Mouse (Mus musculus) midbrain, embryonic 14.5 days (tissue): Measurements from ENCODE around the gene Gm49336. TPM values are rescaled to one million over a fixed set of nuclear protein-coding genes. Genes with fewer than 3 reads are reported as not detected.

Experiments
- ATAC-seq: fragments of 200-750 bp; cut with Nextera tagmentation; 2 replicates; pipeline ENCODE4 v1.8.0; 2017; ENCODE audit warnings: moderate number of reproducible peaks, moderate library complexity; ENCODE audit not compliant: low FRiP score, low TSS enrichment
- DNase-seq: peaks from one replicate; pipeline ENCODE4 v3.0.0-alpha.2; 2015
- H3K27ac ChIP-seq: fragments of 300-500 bp; sonication (generic); replicated peaks from 2 replicates; pipeline ENCODE4 v1.5.1; 2014; ENCODE audit warnings: mild to moderate bottlenecking, low read depth, low read length, moderate library complexity
- H3K27me3 ChIP-seq: fragments of 300-500 bp; sonication (generic); 2 replicates; pipeline ENCODE4 v1.6.1; 2014; ENCODE audit warnings: low read length, control low read depth, mixed read lengths; ENCODE audit not compliant: control insufficient read depth, insufficient read depth
- H3K36me3 ChIP-seq: fragments of 300-500 bp; sonication (generic); 2 replicates; pipeline ENCODE4 v1.6.1; 2014; ENCODE audit warnings: low read length, control low read depth; ENCODE audit not compliant: control insufficient read depth, insufficient read depth
- H3K4me1 ChIP-seq: fragments of 300-500 bp; sonication (generic); 2 replicates; pipeline ENCODE4 v1.6.1; 2014; ENCODE audit warnings: mild to moderate bottlenecking, antibody characterized with exemption, low read length, control low read depth; ENCODE audit not compliant: control insufficient read depth, insufficient read depth
- H3K4me2 ChIP-seq: fragments of 300-500 bp; sonication (generic); 2 replicates; pipeline ENCODE4 v1.6.1; 2014; ENCODE audit warnings: mild to moderate bottlenecking, low read length, moderate library complexity
- H3K4me3 ChIP-seq: fragments of 300-500 bp; sonication (generic); replicated peaks from 2 replicates; pipeline ENCODE4 v1.5.1; 2014; ENCODE audit warnings: low read depth, low read length
- H3K9ac ChIP-seq: fragments of 300-500 bp; sonication (generic); replicated peaks from 2 replicates; pipeline ENCODE4 v1.6.1; 2014; ENCODE audit warnings: mild to moderate bottlenecking, low read length, moderate library complexity
- H3K9me3 ChIP-seq: fragments of 300-500 bp; sonication (generic); 2 replicates; pipeline ENCODE4 v1.6.1; 2016; ENCODE audit warnings: low read length, control low read depth, mixed read lengths; ENCODE audit not compliant: control insufficient read depth
- WGBS: fragments of 180-500 bp; shearing (Covaris S2); extraction: QIAGEN DNeasy Blood & Tissue Kit; methylation state at CpG from one replicate; pipeline ENCODE4 v1.1.7; 2014; 5-methylcytosine and 5-hydroxymethylcytosine counted together
- polyA plus RNA-seq: library from polyadenylated mRNA; unstranded; fragments of >200 nt; fragmentation: Nextera tagmentation; extraction: Ambion mirVana; gene quantifications from 2 replicates; pipeline ENCODE4 v1.2.1, GENCODE M21; 2014

Gm49336 gene
- polyA plus RNA-seq, 1 experiment from 2014 or later = 76.9 TPM

DNA sequence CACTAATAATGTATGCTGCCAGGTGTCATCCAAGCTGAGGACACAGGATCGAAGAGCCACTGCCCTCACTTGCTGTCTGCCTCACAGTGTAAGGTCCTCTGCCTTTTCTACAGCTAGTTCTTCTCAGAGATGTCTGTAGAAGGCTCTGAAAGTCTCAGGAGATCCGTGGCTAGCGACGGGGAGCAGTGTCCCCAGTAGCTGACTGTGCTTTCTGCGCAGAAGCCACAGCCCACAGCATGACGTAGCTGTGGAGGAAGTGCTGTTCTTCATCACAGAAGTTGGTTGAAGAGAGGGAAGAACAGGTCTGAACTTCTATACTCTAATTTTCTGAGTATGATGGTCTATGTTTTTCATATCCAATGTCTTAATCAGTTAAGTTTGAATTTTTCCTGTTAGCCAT is 18.0 kb upstream of the Gm49336 start:
- H3K4me1 ChIP-seq = peaks cover 17% of the 10 kb centered on the region
- H3K27me3 ChIP-seq = no peaks in the 10 kb centered on the region
- no peak overlapping the region for H3K9ac ChIP-seq
- no peaks in the 10 kb centered on the region for H3K36me3 ChIP-seq
- no peak overlapping the region for H3K4me2 ChIP-seq
- H3K4me3 ChIP-seq = no peak overlapping the region
- ATAC-seq (no peak), DNase-seq (no peak)
- no peaks in the 10 kb centered on the region for H3K9me3 ChIP-seq
- WGBS = 91% methylated on average over 6 of the region's 6 CpGs
- no peak overlapping the region for H3K27ac ChIP-seq

DNA sequence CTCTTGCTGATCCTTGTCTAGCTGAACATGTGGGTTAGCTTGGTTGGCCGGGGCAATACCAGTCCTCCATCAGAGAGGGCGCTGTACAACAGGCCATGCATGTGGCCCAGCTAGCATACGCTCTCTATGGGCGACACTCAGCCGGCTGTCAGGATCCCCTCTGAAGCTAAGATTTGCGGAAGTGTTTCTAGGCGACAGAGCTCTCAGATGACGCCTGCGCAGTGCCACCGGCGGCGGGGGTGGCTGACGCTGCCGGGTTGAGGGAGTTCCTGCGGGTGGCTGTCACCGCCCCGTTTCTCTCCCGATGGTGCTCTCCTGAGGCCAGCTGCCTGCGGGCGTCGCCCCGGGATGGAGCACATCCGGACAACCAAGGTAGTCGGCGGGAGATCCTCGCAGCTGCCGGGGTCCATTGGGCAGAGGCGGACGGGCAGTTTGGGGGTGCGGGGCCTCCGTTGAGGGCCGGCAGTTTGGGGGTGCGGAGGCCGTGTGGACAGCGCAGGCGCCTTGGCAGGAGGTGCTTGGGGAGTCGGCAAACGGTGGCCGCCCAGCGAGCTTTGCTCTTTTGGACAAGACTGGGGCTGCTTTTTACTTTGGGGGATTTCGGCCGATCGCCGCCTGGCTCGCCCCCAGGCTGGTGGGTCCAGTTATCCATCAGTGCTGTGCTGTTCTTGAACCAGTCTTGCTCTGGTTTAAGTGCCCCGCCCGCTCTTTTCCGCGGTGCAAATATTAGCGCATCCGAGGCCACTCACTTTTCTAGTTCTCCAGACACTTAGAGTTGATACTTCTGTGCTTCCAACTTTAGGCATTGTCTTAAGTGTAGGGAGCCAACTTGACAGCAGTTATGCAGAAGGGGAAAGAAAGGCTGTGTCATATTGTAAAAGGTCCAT is 13.9 kb upstream of the Gm49336 start, which contains the start of gene Mtmr6:
Gene Mtmr6, plus strand, starts transcription at position 239 of the 887 bp plus-strand sequence.
- Histone ChIP-seq H3K4me1 (peaks cover 17% of the 10 kb centered on the region), H3K4me2 (peak within 1 kb of the TSS; percentile 65), H3K9ac (peak within 1 kb of the TSS; percentile 81), H3K27ac (peak within 1 kb of the TSS; percentile 86), H3K27me3 (no peaks in the 10 kb centered on the region), H3K9me3 (no peaks in the 10 kb centered on the region), H3K4me3 (peak within 1 kb of the TSS; percentile 80), H3K36me3 (no peaks in the 10 kb centered on the region)
- WGBS = under 1% methylated on average over 51 of the region's 51 CpGs
- peak; percentile 99 for DNase-seq
- peak; percentile 98 for ATAC-seq

GRCm38 (mm10) chr14:60262316-60262715 is 11.0 kb upstream of the Gm49336 start:
- ATAC-seq (no peak), DNase-seq (no peak)
- Histone ChIP-seq H3K4me2 (no peak overlapping the region), H3K4me1 (peaks cover 13% of the 10 kb centered on the region), H3K9ac (no peak overlapping the region; the same call in 1 of the 2 replicates), H3K36me3 (no peaks in the 10 kb centered on the region), H3K27ac (no peak overlapping the region), H3K27me3 (no peaks in the 10 kb centered on the region), H3K4me3 (no peak overlapping the region), H3K9me3 (no peaks in the 10 kb centered on the region)
- 71% methylated on average over 7 of the region's 7 CpGs for WGBS

DNA sequence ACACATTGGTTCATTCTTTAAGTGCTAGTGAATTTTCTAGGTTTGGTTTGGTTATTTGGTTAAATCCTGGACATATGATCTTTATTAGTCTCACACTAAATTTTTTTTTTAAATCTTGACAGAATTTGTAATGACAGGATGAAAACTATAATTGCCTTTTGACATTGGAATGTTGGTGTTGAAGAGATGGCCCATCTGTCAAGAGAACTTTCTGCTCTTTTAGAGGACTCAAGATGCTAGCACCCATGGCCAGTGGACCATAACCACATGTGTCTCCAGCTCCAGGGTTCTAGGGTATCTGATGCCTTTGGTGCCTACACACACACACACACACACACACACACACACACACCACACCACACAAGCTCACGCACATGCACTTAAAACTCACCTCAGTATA is 6.5 kb upstream of the Gm49336 start:
- no peaks in the 10 kb centered on the region for H3K4me1 ChIP-seq
- DNase-seq = no peak
- no peak overlapping the region for H3K4me3 ChIP-seq
- H3K27ac ChIP-seq = no peak overlapping the region
- H3K27me3 ChIP-seq = no peaks in the 10 kb centered on the region
- H3K4me2 ChIP-seq = no peak overlapping the region
- no peak overlapping the region for H3K9ac ChIP-seq
- 73% methylated on average over 1 of the region's 1 CpGs for WGBS
- no peaks in the 10 kb centered on the region for H3K9me3 ChIP-seq
- H3K36me3 ChIP-seq = no peaks in the 10 kb centered on the region
- no peak for ATAC-seq

GRCm38 (mm10) chr14:60257101-60257500 is 5.8 kb upstream of the Gm49336 start:
- 89% methylated on average over 4 of the region's 4 CpGs for WGBS
- ATAC-seq (no peak), DNase-seq (no peak)
- Histone ChIP-seq H3K4me1 (peaks cover 6% of the 10 kb centered on the region; the same call in 1 of the 2 replicates), H3K4me3 (no peak overlapping the region), H3K4me2 (no peak overlapping the region), H3K27ac (no peak overlapping the region), H3K9me3 (no peaks in the 10 kb centered on the region), H3K36me3 (no peaks in the 10 kb centered on the region), H3K27me3 (no peaks in the 10 kb centered on the region), H3K9ac (no peak overlapping the region)

- Histone ChIP-seq H3K9me3 (no peaks in the 10 kb centered on the region), H3K4me2 (no peak overlapping the region), H3K4me3 (no peak overlapping the region), H3K4me1 (peaks cover 6% of the 10 kb centered on the region; the same call in 1 of the 2 replicates), H3K36me3 (no peaks in the 10 kb centered on the region), H3K27me3 (no peaks in the 10 kb centered on the region), H3K27ac (no peak overlapping the region), H3K9ac (no peak overlapping the region)
- no peak for DNase-seq
- 38% methylated on average over 3 of the region's 3 CpGs for WGBS
- ATAC-seq = no peak
Measured at GRCm38 (mm10) chr14:60256356-60256755, 5.0 kb upstream of the Gm49336 start.

GRCm38 (mm10) chr14:60254774-60255173 is 3.5 kb upstream of the Gm49336 start:
- no peaks in the 10 kb centered on the region for H3K9me3 ChIP-seq
- no peak for ATAC-seq
- H3K36me3 ChIP-seq = no peaks in the 10 kb centered on the region
- H3K4me1 ChIP-seq = peaks cover 12% of the 10 kb centered on the region; the same call in 1 of the 2 replicates
- no peak for DNase-seq
- no peak overlapping the region for H3K4me2 ChIP-seq
- no peaks in the 10 kb centered on the region for H3K27me3 ChIP-seq
- no peak overlapping the region for H3K27ac ChIP-seq
- H3K4me3 ChIP-seq = no peak overlapping the region
- H3K9ac ChIP-seq = no peak overlapping the region

DNA sequence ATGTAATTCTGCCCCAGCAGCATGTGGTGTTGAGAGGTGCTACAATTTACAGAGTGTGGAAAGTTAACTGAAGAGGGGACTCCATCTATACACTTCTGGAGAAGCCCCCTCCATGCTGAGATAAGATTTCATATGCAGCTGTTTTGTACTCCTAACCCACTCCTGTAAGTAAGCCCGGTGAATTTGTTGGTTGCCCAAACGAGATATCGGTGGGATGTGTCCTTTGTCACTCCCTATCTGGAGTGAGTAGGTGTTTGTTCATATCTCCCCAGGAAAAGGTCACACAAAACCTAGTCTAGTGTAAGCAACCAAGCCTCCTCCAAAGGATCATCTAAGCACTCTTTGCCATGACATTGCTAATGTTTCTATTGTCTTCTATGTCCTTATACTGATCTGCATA is 2.2 kb upstream of the Gm49336 start:
- no peak for DNase-seq

More for the DNA sequence above, 2.2 kb upstream of the Gm49336 start:
- Histone ChIP-seq H3K27ac (no peak overlapping the region), H3K27me3 (no peaks in the 10 kb centered on the region), H3K4me1 (peaks cover 14% of the 10 kb centered on the region; the same call in 1 of the 2 replicates), H3K4me2 (no peak overlapping the region), H3K36me3 (no peaks in the 10 kb centered on the region), H3K4me3 (no peak overlapping the region), H3K9me3 (no peaks in the 10 kb centered on the region), H3K9ac (no peak overlapping the region)
- 96% methylated on average over 3 of the region's 3 CpGs for whole genome bisulfite sequencing
- ATAC-seq = no peak
